Mouse (Mus musculus): Measurements from ENCODE around the gene Fgf23.
A peak's percentile ranks its signal among the peaks of the same experiment; 100 is the strongest.

Gene Fgf23

DNA sequence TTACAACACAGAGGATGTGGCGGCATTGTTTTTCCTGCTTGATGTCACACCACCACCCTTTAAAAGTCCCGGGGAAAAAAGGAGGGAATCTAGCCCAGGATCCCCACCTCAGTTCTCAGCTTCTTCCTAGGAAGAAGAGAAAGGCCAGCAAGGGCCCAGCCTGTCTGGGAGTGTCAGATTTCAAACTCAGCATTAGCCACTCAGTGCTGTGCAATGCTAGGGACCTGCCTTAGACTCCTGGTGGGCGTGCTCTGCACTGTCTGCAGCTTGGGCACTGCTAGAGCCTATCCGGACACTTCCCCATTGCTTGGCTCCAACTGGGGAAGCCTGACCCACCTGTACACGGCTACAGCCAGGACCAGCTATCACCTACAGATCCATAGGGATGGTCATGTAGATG is at the start of gene Fgf23:
Fgf23 (plus strand) TSS at position 86 of the 400 bp plus-strand sequence.
- DNase-seq, result no peak

DNA sequence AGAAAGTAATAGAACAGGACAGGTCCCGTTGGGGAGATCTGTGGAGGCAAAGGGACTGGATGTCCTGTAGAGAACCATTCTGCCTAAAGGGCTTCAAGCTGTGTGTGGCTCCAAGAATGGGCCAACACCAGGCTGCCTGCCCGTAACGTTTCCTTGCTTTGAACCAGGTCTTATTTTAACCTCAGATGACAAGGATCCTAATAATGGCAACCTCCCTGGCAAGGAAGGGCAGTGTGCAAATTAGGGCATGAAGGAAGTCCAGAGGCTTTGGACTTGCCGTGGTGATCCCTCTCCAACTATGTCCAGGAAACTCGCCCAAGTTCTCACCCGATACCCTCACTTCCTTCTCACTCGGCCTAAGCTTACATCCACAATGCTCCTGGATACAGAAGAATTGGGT is 47.9 kb upstream of the Fgf23 start:
- no peak for DNase-seq

DNA sequence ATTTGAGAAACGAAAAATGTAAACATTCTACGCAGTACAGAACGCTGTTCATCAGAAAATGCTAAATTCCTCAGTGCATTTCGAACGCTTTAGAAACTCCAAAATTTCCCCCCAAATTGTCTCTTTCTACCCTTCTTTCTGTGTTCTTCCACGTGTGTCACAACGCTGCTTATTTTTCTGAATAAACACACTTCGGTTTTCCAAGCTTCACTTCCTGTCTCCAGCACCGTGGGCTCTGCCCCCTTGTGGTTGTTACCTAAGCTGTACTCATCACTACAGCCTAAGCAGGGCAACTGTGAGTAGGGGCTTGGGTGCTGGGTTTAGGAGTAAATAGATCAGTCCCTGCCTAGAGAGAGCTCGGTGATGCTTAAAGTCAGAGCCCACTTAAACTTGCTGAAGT is 37.9 kb upstream of the Fgf23 start:
- peak; percentile 5 for DNase-seq

DNA sequence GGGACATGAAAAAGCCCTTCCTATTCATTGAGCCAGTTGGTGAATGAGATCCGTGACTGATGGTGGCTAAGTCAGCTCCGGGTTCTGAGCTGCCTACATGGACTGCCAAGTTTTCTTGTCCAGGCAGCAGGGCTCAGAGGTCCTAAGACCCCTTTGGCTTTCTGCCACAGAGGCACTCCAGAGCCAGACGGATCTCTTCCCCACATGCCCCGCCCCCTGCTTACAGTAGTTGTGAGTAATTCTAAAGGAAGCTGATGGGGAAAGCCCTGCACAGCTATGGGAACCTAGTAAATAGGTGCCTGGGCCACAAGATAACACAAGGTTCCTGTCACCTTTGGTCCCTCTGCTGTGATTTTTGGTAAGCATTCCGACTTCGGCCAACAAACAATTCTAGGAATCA is 27.8 kb upstream of the Fgf23 start:
- no peak for DNase-seq

DNA sequence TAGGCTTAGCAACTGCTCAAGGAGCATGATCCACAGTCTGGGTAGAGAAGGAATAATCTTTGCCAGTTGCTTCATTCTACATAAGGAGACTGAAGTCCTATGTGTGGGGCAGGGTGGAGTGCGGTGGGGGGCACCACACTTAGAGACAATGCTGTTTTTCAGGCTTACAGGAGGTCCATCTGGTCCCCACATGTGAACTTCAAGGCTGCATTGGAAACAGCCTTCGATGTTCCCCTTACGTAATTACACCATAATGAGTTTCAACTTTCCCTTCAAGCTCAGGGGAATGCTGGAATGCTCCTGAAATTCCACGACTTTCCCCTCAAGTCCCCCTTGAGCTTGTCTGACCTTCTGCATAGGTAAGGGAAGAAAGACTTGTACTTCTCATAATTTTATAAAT is 21.9 kb upstream of the Fgf23 start:
- no peak for DNase-seq

DNA sequence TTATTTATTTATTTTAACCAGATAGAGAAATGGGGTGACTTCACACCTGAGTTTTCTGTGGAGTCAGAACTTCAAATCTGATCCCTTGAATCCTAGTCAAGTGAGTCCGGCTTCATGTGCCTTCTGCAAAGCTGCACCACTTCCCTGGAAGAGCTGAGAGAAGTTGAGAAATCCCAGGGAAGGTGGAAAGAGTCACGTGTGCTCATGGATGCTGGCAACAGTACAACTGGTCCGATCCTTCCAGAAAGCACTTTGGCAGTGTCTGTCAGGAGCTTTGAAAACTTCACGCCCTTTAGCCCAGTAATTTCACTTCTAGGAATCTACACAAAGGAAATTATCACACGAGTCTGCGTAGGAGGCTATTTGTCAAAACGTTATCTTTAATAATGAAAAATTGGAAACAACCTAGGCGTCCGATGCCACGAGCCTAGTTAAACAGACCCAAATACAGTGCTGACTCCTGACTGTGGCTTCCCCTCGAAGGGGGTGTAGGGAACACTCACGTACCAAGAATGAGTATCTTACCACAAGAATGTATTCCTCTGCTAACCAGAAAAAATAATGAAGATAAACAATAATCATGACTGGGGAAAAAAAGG is 15.6 kb upstream of the Fgf23 start:
- DNase-seq, result no peak

DNA sequence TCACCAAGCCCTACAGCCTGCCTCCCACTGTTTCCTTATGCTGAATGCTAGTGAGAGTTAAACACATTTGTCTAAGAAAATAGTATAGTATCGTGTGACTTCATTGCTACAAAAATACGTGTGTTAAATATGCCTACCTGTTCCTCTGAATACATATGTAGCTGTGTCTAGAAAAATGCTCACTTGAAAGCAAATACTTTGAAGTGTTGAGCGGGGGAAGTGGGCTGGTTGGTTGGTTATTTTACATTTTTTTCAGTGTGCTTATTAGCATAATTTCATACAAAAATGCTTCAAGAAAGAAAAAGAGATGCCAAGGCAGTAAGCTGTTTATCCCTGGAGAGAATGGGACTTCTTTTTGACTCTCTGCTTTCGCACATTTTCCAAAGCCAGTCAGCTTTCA is 12.7 kb upstream of the Fgf23 start:
- no peak for DNase-seq

DNA sequence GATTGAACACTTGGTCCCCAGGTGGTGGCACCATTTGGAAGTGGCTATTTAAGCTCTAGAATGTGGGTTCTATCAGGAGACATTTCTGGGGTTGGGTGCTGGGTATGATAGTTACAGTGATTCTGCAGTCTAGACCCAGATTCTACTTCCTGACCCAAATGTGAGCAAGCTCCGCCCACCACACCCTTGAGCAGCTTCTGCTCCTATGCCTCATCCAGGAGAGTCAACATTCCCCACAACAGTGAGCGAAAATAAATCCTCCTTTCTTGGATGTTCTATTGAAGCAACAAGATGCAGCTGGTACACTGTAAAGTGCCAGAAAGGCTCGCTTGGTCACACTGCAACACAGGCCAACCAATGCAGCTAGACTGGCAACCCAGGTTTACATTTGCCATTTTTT is 8.8 kb upstream of the Fgf23 start:
- DNase-seq, result no peak

DNA sequence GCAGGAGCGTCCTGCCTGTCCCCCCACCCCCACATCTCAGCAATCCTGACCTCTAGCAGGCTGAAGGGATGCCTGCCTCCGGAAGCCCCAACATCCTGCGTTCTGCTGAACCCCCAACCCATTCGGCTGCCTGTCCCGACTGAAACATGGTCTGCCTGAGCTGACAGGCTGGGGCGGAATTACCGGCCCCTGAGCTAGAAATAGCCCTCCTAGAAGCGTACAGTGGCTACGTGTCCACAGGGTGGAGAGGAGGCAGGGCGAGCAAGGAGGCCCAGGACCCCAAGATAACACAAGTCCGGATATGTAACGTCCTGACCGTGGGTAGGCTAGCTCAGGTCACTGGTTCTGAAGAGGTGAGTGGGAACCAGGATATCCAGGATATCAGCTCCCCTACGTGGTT is 7.9 kb upstream of the Fgf23 start:
- DNase-seq, result no peak

DNA sequence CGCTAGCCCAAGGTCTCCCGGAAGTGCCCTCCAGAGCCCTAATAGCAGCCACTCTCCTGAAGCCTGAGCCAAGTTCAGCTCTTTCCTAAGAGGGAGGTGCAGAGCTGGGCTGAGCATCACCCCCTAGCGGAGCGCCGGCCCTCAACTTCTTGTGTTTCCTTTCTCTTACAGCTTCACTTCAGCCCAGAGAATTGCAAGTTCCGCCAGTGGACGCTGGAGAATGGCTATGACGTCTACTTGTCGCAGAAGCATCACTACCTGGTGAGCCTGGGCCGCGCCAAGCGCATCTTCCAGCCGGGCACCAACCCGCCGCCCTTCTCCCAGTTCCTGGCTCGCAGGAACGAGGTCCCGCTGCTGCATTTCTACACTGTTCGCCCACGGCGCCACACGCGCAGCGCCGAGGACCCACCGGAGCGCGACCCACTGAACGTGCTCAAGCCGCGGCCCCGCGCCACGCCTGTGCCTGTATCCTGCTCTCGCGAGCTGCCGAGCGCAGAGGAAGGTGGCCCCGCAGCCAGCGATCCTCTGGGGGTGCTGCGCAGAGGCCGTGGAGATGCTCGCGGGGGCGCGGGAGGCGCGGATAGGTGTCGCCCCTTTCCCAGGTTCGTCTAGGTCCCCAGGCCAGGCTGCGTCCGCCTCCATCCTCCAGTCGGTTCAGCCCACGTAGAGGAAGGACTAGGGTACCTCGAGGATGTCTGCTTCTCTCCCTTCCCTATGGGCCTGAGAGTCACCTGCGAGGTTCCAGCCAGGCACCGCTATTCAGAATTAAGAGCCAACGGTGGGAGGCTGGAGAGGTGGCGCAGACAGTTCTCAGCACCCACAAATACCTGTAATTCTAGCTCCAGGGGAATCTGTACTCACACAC is 7.4 kb downstream of the Fgf23 start:
- peak; percentile 86 for DNase-seq

DNA sequence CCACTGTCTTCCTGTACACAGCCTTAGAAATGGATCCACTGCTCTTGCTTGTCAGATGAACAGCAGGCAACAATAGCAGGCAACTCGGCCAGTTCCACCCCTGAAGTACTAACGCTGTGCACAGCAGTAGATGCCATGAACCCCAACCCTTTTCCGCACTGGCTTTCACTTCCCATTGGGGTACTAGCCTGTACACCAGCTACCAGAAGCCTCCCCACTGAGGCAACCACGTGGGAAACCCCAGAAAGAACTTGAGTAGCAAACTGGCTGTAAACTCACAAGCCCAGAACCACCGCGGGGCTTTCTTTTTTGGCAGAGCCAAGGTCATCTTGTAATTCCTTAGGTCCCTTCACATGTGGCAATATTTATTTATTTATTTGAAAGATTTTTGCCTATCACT is 9.1 kb downstream of the Fgf23 start:
- DNase-seq, result no peak

DNA sequence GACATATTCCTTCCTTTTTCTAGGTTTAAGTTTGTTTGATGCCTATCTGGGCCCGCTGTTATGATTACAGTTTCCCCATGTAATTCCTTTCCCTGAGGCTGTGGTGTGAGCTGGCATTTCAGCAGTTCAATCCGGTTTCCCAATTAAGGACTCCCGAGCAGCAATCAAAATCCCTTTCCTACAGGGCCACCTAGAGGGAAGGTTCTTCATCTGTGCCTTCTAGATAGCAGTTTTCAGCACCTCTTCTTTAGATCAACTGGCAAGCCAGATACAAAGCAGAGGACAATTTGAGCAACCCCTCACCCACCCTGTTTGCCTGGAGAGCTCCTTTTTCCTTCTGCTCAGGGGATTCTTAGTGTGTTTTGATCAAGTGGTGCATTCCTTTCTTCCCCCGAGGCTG is 14.0 kb downstream of the Fgf23 start:
- DNase-seq, result peak; percentile 66

DNA sequence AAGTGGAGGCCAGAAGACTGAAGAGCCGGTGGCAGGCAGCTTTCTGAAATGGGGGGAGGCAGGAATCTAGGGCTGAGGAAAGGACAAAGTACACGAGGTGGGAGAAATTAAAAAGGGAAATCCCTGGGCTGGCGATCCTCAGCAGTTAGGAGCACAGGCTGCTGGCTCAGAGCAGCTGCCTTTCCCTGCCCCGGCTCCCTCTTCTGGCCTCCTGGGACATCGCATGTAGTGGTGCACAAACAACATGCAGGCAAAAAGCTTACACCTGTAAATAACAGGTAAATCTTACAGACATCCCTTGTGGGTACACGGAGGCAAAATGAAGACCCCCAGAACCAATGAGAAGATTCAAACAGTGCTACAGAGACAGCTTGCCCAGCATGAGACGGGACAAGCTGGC is 21.9 kb downstream of the Fgf23 start:
- DNase-seq, result no peak

DNA sequence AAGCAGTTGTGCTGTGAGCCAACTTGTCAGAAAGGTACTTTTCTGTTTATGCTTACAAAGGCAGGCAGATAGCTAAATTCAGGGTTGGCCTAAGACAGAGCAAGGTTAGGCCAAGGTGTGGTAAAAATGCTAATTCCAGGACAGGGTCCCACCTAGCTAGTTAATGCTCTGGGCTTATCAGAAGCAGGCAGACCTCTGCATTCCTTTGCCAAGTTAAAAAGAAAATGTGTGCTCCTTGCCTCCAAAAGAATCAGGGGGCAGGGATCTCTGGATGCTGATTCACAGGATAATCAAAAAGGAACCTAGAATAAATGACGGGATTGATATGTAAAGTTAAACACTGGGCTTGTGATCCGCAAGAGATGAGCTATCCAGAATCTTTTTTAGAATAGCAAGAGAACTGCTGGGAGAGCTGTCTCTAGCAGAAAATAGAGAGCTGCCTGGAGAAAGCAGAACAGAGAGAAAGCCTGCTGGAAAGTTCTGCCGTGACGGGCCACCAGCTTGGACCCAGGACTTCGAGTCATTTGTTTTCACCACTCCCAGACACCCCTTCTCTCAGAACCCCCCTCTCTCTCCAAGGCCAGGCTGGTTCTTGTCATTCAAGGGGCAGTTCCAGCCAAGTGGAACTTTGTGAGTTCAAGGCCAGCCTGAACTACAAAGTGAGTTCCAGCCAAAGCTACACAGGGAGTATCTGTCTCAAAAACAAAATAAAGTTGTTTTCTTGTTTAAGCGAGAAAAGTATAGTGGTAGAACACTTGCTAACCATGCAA is 31.0 kb downstream of the Fgf23 start:
- DNase-seq, result no peak

DNA sequence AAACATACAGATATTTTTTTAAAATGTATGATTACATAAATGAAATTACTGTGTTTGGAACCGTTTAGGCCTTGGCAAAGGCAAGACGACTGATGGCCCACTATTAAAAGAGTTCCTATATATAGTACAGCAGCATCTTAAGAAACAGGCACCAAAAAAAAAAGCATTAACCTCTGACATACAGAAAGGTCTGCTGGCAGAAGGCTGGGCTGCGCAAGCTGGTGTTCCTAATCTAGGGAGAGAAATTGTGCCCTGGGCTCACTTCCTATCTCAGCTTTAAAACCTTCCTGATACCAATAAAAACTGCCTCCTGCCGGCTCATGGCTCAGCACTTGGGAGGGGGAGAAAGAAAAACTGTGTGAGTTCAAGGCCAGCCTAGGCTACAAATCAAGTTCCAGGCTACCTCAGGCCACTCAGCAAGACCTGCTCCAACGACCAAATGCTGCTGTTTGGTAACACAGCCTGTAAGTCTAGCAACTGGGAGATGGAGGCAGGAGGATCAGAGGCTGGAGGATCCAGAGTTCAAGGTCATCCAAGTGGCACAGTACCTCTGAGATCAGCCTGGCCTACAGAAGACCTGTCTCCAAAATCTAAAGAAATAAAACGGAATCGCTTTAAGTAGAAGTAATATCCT is 31.8 kb downstream of the Fgf23 start:
- no peak for DNase-seq

DNA sequence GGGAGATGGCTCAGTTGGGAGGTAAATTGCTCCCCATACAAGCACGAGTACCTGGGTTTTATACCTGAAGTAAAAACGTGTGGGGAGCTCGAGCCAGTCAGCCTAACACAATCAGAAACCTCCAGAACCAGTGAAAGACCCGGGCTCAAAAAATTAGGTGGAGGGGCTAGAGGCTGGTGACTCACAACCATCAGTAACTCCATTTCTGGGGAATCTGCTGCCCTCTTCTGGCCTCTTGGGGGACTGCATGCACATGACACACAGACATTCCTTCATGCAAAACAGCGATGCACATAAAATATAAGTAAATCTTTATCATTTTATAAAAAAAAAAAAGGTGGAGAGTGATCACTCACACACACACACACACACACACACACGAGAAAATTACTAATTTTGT is 32.4 kb downstream of the Fgf23 start:
- no peak for DNase-seq

DNA sequence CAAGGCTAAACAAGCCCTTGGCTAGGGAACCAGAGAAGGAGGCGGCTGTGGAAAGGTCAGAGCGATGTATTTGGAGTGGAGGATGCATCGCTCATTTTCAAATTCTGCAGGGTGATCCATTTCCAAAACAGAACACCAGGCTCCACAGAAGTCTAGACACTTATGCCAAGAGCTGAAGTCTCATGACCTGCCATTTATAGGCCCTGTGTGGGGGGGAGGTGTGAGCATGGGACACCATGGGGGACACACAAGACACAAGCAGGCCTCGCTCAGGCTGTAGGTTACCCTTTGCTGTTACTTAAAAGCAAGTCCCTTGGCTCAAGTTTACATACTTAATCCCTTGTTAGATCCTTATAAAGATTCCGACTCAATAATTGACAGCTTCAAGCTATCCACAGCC is 33.5 kb downstream of the Fgf23 start:
- DNase-seq, result peak; percentile 11

DNA sequence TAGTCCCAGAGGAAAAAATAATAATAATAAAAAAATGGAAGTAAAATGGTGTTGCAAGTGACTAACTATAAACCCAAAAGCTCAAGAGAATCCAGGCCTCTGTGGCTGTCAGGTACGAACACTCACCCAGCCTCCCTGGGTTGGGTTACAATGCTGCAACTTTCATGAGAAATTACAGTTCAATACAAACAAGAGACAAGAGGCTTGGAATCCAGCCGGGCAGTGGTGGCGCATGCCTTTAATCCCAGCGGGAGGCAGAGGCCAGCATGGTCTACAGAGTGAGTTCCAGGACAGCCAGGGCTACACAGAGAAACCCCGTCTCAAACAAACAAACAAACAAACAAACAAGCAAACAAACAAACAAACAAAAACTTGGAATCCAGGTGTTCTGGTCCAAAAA is 34.0 kb downstream of the Fgf23 start:
- no peak for DNase-seq

DNA sequence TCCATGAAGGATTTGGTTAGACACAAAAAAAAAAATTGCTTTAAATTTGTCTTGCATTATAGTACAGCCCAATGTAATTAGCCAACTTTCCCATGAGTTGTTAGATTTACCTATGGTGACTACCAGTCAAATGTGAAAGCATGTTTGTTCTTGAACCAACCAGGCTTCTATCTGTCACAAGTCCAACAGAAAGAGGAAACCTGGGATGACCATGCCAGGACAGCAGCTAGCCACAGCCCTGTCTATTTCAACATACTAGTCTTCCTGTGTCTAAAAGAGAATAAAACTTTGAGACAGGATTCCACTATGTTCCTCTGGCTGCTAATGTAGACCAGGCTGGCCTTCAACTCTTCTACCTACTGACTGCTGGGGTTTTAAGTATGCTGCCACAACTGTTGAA is 34.7 kb downstream of the Fgf23 start:
- DNase-seq, result no peak

DNA sequence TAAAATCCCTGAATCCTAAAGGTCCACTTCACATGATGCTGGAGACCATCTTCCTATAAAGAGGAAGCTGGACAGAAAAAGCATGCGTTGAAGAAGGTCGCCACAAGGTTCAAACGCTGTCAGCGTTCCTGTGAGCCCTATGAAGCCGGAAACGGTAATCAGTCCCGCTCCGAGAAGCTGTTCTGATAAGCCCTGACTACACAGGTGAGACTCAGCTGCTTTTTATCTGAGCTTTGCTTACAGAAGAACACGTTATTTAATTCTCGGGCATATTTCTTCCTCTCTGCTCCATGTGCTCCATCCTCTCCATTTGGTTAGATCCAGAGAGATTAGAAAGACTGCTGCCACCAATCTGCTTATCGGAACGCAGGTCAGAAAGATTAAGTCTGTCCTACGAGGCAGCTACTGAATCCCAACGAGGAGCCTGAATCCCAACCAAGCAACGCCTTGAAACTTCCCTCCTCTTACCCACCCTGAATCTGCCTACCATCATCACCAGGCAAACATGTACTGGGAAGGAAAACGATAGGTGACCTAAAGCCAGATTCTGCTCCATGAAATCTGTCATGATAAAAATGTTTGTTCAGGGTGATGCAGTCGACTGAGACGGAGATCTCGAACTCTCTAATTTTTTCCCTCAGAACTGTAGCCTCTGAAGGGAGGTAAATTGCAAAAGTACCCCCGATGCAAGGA is 35.8 kb downstream of the Fgf23 start:
- no peak for DNase-seq

DNA sequence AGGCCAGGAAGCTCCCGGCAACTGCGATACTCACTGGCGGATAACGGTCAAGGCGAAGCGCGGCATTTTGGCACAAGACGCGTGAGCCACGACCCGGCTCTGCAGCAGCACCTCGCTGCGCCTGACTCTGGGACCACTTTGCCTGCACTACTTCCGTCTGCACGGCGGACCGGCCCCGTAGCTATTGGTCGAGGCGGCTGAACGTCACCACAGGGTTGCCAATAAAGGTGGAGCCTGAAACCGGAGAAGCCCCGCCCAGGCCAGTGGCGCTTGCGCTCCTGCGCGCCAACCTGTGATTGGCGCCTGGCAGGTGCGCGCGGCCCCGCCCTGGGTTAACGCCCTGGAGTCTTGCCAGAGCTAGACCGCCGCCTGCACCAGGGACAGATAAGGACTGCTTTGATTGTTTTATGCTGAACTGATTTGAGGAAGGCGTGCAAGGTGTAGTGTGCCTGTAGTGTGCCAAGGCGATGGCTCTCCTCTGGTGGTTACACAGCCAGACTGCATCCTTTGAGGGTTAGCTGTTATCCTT is 36.8 kb downstream of the Fgf23 start, which contains the start of gene Tigar:
Tigar (minus strand) TSS at position 156 of the 529 bp plus-strand sequence.
- DNase-seq, result peak; percentile 97

DNA sequence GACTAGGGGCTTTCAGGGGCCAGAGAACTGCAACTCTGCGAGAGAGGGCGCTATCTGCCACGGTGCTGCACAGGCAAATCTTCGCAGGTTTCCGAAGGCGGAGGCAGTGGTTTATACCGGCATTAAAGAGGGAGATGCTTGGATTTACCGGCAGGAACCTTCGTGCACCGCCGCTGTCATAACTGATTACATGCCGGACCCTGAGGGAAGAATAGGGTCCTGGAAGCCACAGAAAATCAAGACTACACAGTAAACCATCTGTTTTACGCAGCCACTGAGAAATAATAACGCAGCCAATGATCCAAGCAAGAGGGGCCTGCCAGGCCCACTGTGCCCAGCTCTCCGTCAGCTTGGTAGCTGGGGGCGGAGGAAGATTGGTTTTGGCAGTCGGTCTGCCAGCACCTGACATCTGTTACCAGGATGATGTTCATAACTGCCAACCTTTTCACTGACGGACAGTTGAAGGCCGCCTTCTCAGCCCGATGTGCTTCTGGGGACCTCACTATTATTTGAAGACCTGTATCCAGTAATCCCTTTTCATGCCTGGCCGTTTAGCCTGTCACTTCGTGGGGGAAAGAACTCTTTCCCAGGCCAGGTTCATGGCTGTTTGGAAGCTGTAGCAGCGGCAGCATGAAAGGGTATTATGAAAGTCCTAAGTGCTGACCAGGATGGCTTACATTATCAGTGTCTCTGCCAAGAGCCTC is 42.2 kb downstream of the Fgf23 start:
- DNase-seq, result no peak
